Mouse (Mus musculus) heart, embryonic 14.5 days (tissue): ENCODE results near the gene Rgs9bp. TPM values are rescaled to one million over a fixed set of nuclear protein-coding genes. Genes with fewer than 3 reads are reported as not detected.

Source experiments
- ATAC-seq: fragments of 200-750 bp; cut with Nextera tagmentation; 2 replicates; pipeline ENCODE4 v1.8.0; 2017; ENCODE audit warnings: low read depth, moderate TSS enrichment; ENCODE audit not compliant: insufficient number of reproducible peaks, insufficient read depth, low FRiP score
- H3K27ac ChIP-seq, 2 experiments: fragments of 200-500 bp in 1 of 2; fragments of 300-500 bp in 1 of 2; sonication (generic) in 1 of 2; replicated peaks in 1 of 2; 2 replicates each; pipeline ENCODE4 v1.5.1; 2012 to 2014; ENCODE audit warnings: low read depth in 2 of 2, low read length in 2 of 2, control low read depth in 1 of 2, mild to moderate bottlenecking in 1 of 2, mixed read lengths in 1 of 2; ENCODE audit not compliant: control insufficient read depth in 1 of 2, insufficient read depth in 1 of 2
- H3K27me3 ChIP-seq: fragments of 300-500 bp; sonication (generic); 2 replicates; pipeline ENCODE4 v1.6.1; 2014; ENCODE audit warnings: mild to moderate bottlenecking, low read length, control low read depth; ENCODE audit not compliant: control insufficient read depth, insufficient read depth
- H3K36me3 ChIP-seq: fragments of 300-500 bp; sonication (generic); 2 replicates; pipeline ENCODE4 v1.6.1; 2014; ENCODE audit warnings: mild to moderate bottlenecking, control low read depth, low read length, mixed read lengths; ENCODE audit not compliant: control insufficient read depth, insufficient read depth
- H3K4me1 ChIP-seq, 2 experiments: fragments of 200-500 bp in 1 of 2; fragments of 300-500 bp in 1 of 2; sonication (generic) in 1 of 2; 2 replicates each; pipeline ENCODE4 v1.6.1; 2012 to 2014; ENCODE audit warnings: low read length in 2 of 2, control low read depth in 1 of 2, mixed read lengths in 1 of 2; ENCODE audit not compliant: control insufficient read depth in 2 of 2, insufficient read depth in 2 of 2
- H3K4me2 ChIP-seq: fragments of 300-500 bp; sonication (generic); 2 replicates; pipeline ENCODE4 v1.6.1; 2014; ENCODE audit warnings: mild to moderate bottlenecking, low read length
- H3K4me3 ChIP-seq, 2 experiments: fragments of 200-500 bp in 1 of 2; fragments of 300-500 bp in 1 of 2; sonication (generic) in 1 of 2; 2 replicates each; pipeline ENCODE4 v1.5.1; 2012 to 2014; ENCODE audit warnings: low read length in 2 of 2, mild to moderate bottlenecking in 2 of 2, control low read depth in 1 of 2, low read depth in 1 of 2, moderate library complexity in 1 of 2; ENCODE audit not compliant: control insufficient read depth in 1 of 2, insufficient read depth in 1 of 2
- H3K9ac ChIP-seq: fragments of 300-500 bp; sonication (generic); 2 replicates; pipeline ENCODE4 v1.6.1; 2014; ENCODE audit warnings: mild to moderate bottlenecking, low read length
- H3K9me3 ChIP-seq: fragments of 300-500 bp; sonication (generic); 2 replicates; pipeline ENCODE4 v1.6.1; 2016; ENCODE audit warnings: low read length, control low read depth; ENCODE audit not compliant: control insufficient read depth
- WGBS: fragments of 180-500 bp; shearing (Covaris S2); extraction: QIAGEN DNeasy Blood & Tissue Kit; methylation state at CpG from one replicate; pipeline ENCODE4 v1.1.7; 2014; 5-methylcytosine and 5-hydroxymethylcytosine counted together
- polyA plus RNA-seq: library from polyadenylated mRNA; unstranded; fragments of >200 nt; fragmentation: Nextera tagmentation; extraction: Ambion mirVana; gene quantifications from 2 replicates; pipeline ENCODE4 v1.2.1, GENCODE M21; 2014

The Rgs9bp gene
- polyA plus RNA-seq, 1 experiment from 2014 or later: 0.43 TPM

- Histone ChIP-seq H3K4me3 (no peak overlapping the region), H3K36me3 (no peaks in the 10 kb centered on the region), H3K27ac (no peak overlapping the region), H3K27me3 (no peaks in the 10 kb centered on the region), H3K4me1 (no peaks in the 10 kb centered on the region), H3K9me3 (no peaks in the 10 kb centered on the region), H3K4me2 (no peak overlapping the region), H3K9ac (no peak overlapping the region)
- 92% methylated on average over 2 of the region's 2 CpGs for WGBS
- no peak for ATAC-seq
These were observed 21.1 kb downstream of the Rgs9bp start for GRCm38 (mm10) chr7:35564067-35564865.

- Histone ChIP-seq H3K4me3 (no peak overlapping the region), H3K4me1 (no peaks in the 10 kb centered on the region), H3K4me2 (no peak overlapping the region), H3K9ac (no peak overlapping the region), H3K36me3 (no peaks in the 10 kb centered on the region), H3K9me3 (no peaks in the 10 kb centered on the region), H3K27me3 (no peaks in the 10 kb centered on the region), H3K27ac (no peak overlapping the region)
- WGBS: 50% methylated on average over 11 of the region's 11 CpGs
- no peak for ATAC-seq
These were observed 22.3 kb downstream of the Rgs9bp start for GRCm38 (mm10) chr7:35563071-35563470.

GRCm38 (mm10) chr7:35559838-35560237 is 25.5 kb downstream of the Rgs9bp start:
- Histone ChIP-seq H3K27ac (no peak overlapping the region), H3K9ac (no peak overlapping the region), H3K4me3 (no peak overlapping the region), H3K4me2 (no peak overlapping the region), H3K27me3 (no peaks in the 10 kb centered on the region), H3K36me3 (no peaks in the 10 kb centered on the region), H3K4me1 (peaks cover 0 to 8% of the 10 kb centered on the region in 2 experiments; a peak in 1 of 4 replicates), H3K9me3 (no peaks in the 10 kb centered on the region)
- WGBS: 84% methylated on average over 3 of the region's 3 CpGs
- no peak for ATAC-seq

- Histone ChIP-seq H3K9ac (no peak overlapping the region), H3K9me3 (no peaks in the 10 kb centered on the region), H3K27me3 (no peaks in the 10 kb centered on the region), H3K4me2 (no peak overlapping the region), H3K4me3 (no peak overlapping the region), H3K4me1 (peaks cover 2 to 8% of the 10 kb centered on the region in 2 experiments; a peak in 3 of 4 replicates), H3K36me3 (no peaks in the 10 kb centered on the region), H3K27ac (no peak overlapping the region)
- 41% methylated on average over 2 of the region's 2 CpGs for WGBS
- ATAC-seq: no peak
These were observed 26.7 kb downstream of the Rgs9bp start for GRCm38 (mm10) chr7:35558681-35559080.

GRCm38 (mm10) chr7:35557577-35557976 is 27.8 kb downstream of the Rgs9bp start:
- 64% methylated on average over 3 of the region's 3 CpGs for WGBS
- Histone ChIP-seq H3K27me3 (no peaks in the 10 kb centered on the region), H3K27ac (no peak overlapping the region), H3K4me3 (no peak overlapping the region), H3K4me2 (no peak overlapping the region), H3K4me1 (peaks cover 2 to 8% of the 10 kb centered on the region in 2 experiments; a peak in 3 of 4 replicates), H3K9me3 (no peaks in the 10 kb centered on the region), H3K36me3 (0 out of 2 replicates have a peak, but pooled peaks cover 3% of the 10 kb centered on the region), H3K9ac (no peak overlapping the region)
- no peak for ATAC-seq

- no peak for ATAC-seq
These were observed 28.5 kb downstream of the Rgs9bp start for GRCm38 (mm10) chr7:35556905-35557304.

DNA sequence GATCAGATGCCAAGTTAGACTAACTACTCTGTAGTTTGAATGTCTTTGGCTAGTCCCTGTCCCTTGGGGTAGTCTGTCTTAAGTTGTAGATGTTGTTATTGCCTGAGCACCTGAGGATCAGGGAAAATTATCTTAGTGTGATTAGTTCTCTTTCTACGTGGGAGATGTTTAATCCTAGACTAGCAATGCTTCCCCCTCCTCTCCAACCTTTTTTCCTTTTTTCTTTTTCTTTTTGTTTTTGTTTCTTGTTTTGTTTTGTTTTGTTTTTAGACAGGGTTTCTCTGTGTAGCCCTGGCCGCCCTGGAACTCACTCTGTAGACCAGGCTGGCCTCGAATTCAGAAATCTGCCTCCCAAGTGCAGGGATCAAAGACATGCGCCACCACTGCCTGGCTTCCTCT is 29.2 kb downstream of the Rgs9bp start, which contains the start of gene Nudt19:
Gene Nudt19 (minus strand): TSS at position 100 of the 399 bp plus-strand sequence.
- WGBS: 52% methylated on average over 4 of the region's 4 CpGs
- H3K4me3 ChIP-seq: peak within 1 kb of the TSS; percentile 77 to 84
- H3K27me3 ChIP-seq: no peaks in the 10 kb centered on the region
- peaks cover 10% of the 10 kb centered on the region for H3K36me3 ChIP-seq
- no peaks in the 10 kb centered on the region for H3K9me3 ChIP-seq
- H3K9ac ChIP-seq: peak within 1 kb of the TSS; percentile 96
- H3K27ac ChIP-seq: peak within 1 kb of the TSS; percentile 99
- ATAC-seq: no peak
- H3K4me2 ChIP-seq: peak within 1 kb of the TSS; percentile 94
- peaks cover 2 to 8% of the 10 kb centered on the region in 2 experiments; a peak in 3 of 4 replicates for H3K4me1 ChIP-seq

More at GRCm38 (mm10) chr7:35556905-35557304, 28.5 kb downstream of the Rgs9bp start:
- Histone ChIP-seq H3K4me1 (peaks cover 2 to 8% of the 10 kb centered on the region in 2 experiments; a peak in 3 of 4 replicates), H3K27ac (no peak overlapping the region), H3K27me3 (no peaks in the 10 kb centered on the region), H3K4me3 (no peak overlapping the region), H3K36me3 (peaks cover 4% of the 10 kb centered on the region; the same call in 1 of the 2 replicates), H3K9ac (no peak overlapping the region), H3K4me2 (no peak overlapping the region), H3K9me3 (no peaks in the 10 kb centered on the region)
- 87% methylated on average over 5 of the region's 5 CpGs for WGBS
